Mouse (Mus musculus) gastrocnemius, postnatal 25 days (tissue): Measurements from ENCODE around the gene B9d1. TPM values are rescaled to one million over a fixed set of nuclear protein-coding genes. Genes with fewer than 3 reads are reported as not detected.

Source experiments
- DNase-seq: peaks from one replicate; pipeline ENCODE4 v3.0.0; 2022
- total RNA-seq, 2 experiments: library from RNA; stranded (reverse); gene quantifications; 1 replicate in 1 of 2; 2 replicates in 1 of 2; pipeline ENCODE4 v1.2.3; 2021

Gene B9d1
- total RNA-seq, 2 experiments from 2014 or later: 5.5 to 7.4 TPM

DNA sequence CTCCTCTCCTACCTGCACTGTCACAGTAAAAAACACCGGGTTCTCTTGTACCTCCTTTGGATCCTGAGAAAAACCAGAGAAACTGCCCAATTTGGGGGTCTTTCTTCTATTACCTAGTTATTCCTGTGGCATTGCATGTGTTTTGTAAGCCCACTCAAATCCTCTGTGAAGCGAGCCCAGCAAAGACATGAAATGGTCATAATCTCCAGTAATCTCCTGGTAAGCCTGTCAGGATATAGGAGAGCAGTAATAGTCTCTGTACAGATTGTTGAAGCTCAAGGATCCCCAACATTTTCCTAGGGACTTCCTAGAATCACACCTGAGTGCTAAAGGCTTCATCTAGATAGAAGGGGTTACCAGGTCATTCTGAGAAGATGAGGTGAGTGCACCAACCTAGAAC is 36.2 kb downstream of the B9d1 start:
- DNase-seq: no peak

DNA sequence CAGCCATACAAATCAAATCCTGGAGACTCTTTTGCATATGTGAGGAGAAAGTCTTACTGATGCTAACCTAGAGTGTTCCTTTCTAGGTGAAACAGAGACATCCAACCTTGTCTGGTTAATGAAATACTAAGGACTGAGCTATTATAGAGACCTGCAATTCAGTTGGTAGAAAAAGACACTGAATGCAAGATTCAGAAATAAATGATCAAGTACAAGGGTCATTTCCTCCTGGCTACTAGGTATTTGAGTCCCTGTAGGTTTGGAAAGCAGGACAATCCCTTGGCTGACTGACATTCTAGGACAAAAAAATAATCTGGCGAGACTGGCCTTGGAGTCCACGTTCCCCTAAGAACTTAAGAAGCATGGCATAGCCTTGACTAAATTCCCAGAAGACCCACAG is 40.6 kb downstream of the B9d1 start:
- no peak for DNase-seq

DNA sequence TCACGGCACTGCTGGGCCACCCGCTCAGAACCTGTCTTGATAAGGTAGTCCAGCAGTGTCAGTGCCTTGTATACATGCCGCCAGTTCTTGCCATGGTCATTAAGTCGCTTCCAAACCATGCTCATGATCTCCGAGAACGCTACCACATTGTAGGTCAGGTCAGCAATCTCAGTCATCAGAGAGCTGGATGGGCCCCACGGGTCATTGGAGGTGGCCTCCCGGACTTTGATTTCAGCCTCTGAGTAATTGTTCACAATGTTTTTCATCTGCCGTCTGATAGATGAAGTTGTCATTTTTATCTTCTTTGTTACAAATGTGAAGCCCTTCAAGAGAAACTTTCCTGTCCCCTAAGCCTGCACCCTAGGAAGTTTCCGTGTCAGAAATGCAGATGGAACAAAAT is 41.5 kb downstream of the B9d1 start:
- DNase-seq: no peak

GRCm38 (mm10) chr11:61547710-61548109 is 42.8 kb downstream of the B9d1 start:
- no peak for DNase-seq

DNA sequence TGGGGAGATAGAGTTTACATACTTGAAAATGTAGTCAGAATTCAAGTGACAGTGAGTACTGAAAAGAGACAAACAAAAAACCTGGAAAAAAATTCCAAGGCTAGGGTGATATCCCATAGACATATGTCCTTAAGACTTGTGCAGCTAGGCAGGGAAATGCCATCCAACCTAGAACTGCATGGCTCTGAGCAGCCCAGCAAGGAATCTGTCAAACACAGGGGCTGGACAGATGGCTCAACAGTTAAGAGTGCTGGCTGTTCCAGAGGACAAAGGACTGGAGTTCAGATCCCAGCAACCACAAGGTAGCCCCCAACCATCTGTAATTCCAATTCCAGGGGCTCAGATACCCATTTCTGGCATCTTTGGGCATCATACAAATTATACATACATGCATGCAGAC is 45.7 kb downstream of the B9d1 start:
- DNase-seq: no peak

GRCm38 (mm10) chr11:61553015-61553754 is 48.2 kb downstream of the B9d1 start:
- DNase-seq: no peak

DNA sequence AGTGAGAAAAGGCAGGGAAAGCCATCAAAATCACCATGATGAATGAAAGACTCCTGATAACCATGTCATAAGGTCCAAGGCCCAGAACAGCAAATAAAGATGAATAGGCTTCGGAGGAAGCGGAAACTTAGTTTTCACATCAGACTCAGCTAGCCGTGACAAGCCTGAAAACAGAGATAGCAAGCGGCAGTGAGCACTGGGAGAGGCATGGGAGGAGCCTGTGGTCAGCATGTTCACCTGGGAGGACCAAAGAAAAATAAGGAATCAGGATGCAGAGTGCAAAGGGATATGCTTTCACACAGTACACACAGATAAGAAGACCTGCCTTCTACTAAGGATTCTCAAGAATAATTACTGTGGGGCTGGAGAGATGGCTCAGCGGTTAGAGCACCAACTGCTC is 54.6 kb downstream of the B9d1 start:
- DNase-seq: no peak

- peak; percentile 13 for DNase-seq
Observed at GRCm38 (mm10) chr11:61562421-61562820, 57.5 kb downstream of the B9d1 start.

Other genes with a start within 250 kb of the B9d1 start
- 10 to 100 TPM; 12.6 to 12.8 TPM for gene Aldh3a2, start 237.7 kb upstream of the B9d1 start, total RNA-seq
- not detected for gene Slc47a2, start 162.3 kb upstream of the B9d1 start, total RNA-seq
- 10 to 100 TPM; 16.1 to 20.7 TPM for gene Slc47a1, start 126.8 kb upstream of the B9d1 start, total RNA-seq
- gene Rnf112, start 51.0 kb upstream of the B9d1 start, total RNA-seq: under 1 TPM; 0.21 to 0.33 TPM
- 10 to 100 TPM; 41.9 to 52.4 TPM for gene Mfap4, start 19.7 kb upstream of the B9d1 start, total RNA-seq
- 1 to 10 TPM; 3.2 to 4.5 TPM for gene Mapk7, start 10.7 kb upstream of the B9d1 start, total RNA-seq
- gene Epn2, start 74.5 kb downstream of the B9d1 start, total RNA-seq: 10 to 100 TPM; 15.0 to 15.5 TPM
- 1 to 10 TPM; 4.0 to 5.9 TPM for gene Grap, start 148.1 kb downstream of the B9d1 start, total RNA-seq
- gene Fam83g, start 178.9 kb downstream of the B9d1 start, total RNA-seq: under 1 TPM; 0.10 to 0.29 TPM
- gene Slc5a10, start 215.7 kb downstream of the B9d1 start, total RNA-seq: not detected